Mouse (Mus musculus) c-Kit-positive CD71-positive TER-119-negative erythroid progenitor cells, embryonic 14.5 days (primary cell): ENCODE results near the gene Nat9.
A peak's percentile ranks its signal among the peaks of the same experiment; 100 is the strongest.

Source experiments
- DNase-seq: peaks from one replicate; pipeline ENCODE4 v3.0.0-alpha.2; 2013; ENCODE audit warnings: low read depth

Nat9 gene

GRCm38 (mm10) chr11:115187693-115188092, at the start of gene Nat9:
TSS of gene Nat9 (minus strand) at chr11:115187859.
- no peak for DNase-seq

- DNase-seq, result no peak
Measured at GRCm38 (mm10) chr11:115236570-115236969, 48.9 kb upstream of the Nat9 start.

- DNase-seq, result no peak
Measured at GRCm38 (mm10) chr11:115234320-115235044, 46.8 kb upstream of the Nat9 start.

- no peak for DNase-seq
Measured at GRCm38 (mm10) chr11:115233526-115234290, 46.0 kb upstream of the Nat9 start.

DNA sequence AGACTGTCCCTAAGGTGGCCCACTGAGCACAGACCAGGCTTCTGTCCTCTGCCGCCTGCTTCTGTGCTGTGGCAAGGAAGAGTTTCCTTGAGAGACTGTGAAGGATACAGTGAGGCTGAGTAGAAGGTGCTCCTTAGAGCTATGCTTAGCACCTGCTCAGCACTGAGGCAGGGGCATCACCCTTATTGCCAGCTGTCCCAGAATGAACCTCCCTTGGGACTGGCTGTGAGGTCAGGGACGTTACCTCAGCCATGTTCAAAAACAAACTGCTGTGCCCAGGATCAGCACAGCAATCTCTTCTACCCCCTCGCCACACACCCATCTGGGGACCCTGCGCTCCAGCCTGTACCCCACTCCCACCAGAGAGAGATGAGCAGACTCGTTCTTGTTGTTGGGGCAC, 45.2 kb upstream of the Nat9 start:
- no peak for DNase-seq

- no peak for DNase-seq
Measured at GRCm38 (mm10) chr11:115231924-115232323, 44.3 kb upstream of the Nat9 start.

DNA sequence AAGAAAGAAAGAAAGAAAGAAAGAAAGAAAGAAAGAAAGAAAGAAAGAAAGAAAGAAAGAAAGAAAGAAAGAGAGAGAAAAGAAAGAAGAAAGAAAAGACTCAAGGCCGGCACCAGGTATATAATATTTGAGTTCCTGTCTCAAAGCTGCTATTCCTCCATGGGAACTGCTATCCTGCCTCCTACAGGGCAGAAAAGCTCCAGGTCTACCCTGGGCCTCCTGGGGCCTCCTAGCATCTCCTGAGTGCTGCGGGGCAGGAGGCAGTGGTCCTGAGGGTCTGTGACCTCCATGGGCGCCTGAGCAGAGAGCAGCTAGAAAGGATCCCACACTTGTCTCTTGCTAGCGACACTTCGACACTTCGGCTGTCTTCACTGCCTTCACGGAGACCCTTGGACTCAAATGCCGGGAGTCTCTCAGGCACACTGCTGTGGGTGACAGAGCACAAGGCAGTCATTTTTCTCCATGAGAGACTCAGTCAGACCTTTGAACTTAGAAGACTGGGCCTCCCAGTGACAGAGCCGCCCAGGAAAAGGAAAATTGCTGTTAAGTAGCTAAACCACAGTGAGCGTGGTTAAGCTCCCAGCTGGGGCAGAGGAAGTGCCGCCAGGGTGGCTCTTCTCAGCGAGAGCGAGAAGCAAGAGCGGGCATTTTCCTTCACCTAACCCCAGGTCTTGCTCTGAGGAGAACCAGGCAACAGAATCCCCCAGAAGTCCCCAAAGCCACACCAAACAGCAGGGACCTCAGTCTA, 43.7 kb upstream of the Nat9 start:
- no peak for DNase-seq

DNA sequence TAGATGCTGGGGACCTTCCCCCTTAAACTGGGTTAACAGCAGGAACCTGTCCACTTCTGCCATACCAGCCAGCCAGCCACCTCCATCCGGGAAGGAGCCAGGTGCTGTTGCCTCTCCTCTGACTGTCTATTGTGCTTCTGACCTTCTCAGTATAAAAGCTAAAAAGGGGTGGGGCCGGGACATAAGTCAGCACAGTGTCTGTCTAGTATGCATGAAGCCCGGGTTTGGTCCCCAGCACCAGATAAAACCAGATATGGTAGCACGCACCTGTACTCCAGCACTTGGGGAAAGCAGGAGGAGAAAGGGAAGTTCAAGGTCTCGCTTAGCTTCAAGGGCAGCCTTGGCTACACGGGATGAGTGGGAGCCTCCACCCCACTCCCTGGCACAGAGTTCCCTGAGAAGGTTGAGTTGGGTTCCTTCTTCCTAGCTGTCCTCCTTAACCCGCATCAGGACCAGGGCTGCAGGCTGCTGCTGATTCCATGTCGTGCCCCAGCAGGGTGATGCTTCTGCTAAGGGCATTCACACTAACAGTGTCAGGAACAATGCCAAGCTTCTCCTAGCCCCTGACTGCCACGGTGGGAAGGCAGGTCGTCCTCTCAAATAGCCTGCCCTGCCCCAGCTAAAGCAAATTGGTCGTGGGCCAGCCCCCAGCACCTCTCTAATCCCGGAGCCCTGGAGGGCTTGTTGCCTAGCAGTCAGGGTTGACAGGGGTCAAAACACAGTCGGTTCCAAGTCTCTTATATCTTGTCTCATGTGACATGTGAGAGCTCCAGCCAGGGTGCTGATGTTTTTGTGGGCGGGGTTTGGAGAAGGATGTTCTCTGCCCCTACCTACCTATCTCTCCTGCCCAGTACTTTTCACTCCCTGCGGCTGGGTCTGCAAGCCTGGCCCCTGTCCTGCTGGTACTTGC, 41.6 kb upstream of the Nat9 start:
- no peak for DNase-seq

DNA sequence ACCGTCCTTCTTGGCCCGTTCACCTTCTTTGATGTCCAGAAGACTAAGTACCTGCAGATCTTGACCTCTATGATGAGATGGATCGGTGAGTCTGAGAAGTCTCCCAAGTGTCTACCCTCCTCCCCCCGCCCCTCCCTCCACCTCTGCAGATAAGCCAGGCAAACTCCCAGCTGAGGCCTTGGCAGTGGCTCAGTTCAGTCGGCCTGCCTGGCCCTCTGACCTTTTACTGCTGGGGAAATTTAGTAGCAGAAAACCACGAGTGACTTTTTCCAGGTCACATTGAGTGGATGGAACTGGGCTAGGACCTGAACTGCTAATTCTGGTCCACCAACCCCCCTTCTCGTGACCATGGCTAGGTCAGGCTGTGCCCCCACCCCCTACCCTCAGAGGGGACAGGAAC, 40.8 kb upstream of the Nat9 start:
- no peak for DNase-seq

DNA sequence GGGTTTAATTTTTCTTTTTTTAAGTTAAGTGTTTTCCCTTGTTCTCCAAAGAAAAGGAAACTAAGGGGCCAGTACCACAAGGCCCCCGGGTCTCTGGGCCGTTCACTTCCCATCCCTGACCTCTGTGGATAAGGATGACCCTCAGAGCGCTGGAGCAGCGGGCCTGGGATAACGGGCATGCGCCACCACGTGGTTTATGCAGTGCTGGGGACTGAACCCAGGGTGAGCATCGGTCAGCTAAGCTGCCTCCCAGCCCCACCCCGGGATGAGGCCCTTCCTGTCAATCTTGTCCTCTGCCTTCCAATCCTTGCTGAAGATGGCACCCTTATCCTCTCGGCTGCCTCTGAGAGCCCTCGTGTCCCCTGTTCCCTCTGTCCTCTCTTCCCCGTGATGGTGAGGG, 40.0 kb upstream of the Nat9 start:
- DNase-seq, result no peak

GRCm38 (mm10) chr11:115226811-115227491, 39.3 kb upstream of the Nat9 start:
- DNase-seq, result no peak

DNA sequence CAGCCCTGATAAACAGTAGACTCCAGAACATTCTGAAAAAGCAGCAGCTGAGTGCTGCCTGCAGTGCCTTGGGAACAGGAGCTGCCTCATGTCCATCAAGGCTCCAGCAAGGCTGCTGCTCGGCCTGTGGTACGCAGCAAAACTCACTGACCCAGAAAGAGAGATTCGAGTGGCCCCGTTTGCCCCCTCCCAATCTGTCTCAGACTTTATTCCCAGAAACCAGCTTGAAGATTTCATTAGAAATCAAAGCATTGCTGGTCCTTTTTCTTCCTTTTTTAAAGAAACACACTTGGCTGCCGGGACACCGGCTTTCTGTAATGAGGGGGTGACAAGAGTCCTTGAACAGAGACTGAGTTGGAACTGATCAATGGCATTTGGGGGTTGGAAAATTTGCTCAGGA, 37.6 kb upstream of the Nat9 start:
- DNase-seq, result no peak

- peak; percentile 34 for DNase-seq
Measured at GRCm38 (mm10) chr11:115224889-115225288, 37.2 kb upstream of the Nat9 start.

DNA sequence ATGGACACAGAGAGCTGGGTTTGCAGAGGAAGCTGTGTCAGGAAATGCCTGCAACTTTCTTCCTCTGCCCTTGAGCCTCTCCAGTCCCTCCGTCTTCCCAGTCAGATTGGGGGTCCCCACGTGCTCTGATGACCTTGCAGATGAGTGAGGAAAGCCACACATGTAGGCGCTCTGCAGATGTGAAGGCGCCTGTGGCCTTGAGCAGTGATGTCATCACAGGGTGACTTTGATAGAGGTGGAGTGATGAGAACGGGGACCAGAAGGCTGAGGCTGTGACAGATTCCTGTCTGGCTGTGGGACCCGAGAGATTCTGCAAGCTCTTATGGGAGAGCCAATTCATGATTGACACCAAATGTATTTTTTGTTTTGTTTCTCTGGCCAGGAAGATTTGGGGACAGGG, 36.2 kb upstream of the Nat9 start:
- no peak for DNase-seq

DNA sequence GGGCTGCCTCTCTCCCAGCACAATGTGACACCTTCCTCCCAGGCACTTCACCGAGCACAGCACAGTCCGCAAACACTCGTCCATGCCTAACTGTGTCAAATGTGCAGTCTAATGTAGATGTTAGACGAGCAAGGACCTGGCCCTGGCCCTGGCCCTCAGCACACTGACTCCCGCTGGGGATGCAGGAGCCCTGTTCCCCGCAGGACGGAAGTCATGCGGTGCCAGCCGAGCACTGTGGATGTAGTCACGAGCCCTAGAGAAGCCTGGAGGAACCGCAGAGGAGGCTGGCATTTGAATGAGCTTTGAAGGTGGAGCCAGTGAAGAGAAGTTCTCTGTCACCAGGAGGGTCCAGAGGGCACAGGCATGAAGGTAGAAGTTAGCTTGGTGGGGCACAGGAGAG, 35.8 kb upstream of the Nat9 start:
- DNase-seq, result no peak

DNA sequence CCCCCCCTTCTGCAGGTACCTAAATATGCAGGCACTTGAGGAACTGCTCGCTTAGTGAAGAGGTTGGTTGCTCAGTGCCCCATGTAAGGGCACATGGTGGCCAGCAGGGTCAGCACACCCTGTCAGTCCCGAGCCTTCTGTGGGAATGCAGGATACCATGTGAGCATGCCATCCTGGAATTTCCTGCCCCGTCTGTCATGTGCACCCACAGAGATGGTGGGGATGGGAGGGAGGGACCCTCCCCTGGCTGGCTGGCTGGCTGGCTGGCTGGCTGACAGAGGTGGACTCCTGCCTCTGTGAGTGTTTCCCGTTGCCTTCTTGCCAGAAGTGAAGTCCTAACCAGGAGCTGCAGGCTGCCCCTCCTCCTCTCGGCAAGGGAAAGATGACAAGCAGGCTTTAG, 34.9 kb upstream of the Nat9 start:
- DNase-seq, result no peak

- DNase-seq, result no peak
Measured at GRCm38 (mm10) chr11:115222077-115222476, 34.4 kb upstream of the Nat9 start.

- DNase-seq, result no peak
Measured at GRCm38 (mm10) chr11:115219685-115220084, 32.0 kb upstream of the Nat9 start.

- no peak for DNase-seq
Measured at GRCm38 (mm10) chr11:115219263-115219662, 31.6 kb upstream of the Nat9 start.

DNA sequence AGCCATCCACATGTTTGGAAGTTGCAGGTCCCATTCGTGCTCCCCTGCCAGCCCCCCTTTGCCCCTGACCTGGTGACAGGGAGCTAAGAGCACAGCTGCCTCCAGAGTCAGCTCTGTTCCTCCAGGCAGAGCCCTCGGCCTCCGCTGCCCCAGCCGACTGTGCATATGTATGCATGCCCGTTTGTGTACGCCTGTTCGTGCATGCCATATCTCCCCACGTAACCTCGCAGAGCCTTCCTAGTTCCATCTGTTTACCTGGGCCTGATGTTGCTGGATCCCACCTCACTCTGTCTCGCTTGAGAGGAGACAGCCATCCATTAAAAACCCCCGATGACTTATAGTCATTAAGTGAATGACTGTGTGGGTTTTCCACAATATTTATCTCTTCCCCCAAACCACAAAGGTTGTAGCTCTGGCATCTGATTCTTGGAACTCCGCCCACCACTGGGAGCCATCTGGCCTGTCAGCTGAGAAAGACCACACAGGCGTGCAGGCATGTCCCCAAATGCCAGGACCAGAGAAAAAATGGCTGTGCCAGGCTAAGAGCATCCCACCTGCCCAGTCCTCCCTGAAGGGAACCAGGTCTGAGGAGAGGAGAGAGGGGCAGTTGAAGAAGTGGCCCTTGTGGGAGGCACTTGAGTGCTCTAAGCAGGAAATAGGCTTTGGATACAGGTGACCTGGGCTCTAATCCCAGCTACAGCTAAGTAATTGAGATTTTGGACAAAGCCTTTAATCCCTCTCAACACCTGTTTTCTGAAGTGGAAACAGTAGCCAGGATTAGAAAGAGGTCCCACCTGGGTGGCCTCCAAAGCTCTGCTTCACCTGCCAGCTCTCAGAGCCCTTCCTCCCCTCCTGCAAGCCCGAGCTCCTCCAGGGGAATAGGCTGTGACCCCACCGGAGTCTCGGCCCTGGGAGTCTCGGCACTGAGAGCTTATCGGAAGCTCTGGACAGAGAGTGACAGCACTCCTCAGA, 30.1 kb upstream of the Nat9 start:
- no peak for DNase-seq
